9 mouse cellular contexts compared by ENCODE assay signal in genomic region chr6:88486893-88487292, GRCm38 (mm10). TPM values are rescaled to one million over a fixed set of nuclear protein-coding genes. Genes with fewer than 3 reads are reported as not detected.
DNase-seq lines count a peak whose midpoint lies in the region; ATAC-seq and TF ChIP-seq lines count a peak whose summit lies in the region.
"Had no signal": no experiment of that assay in that cellular context is flagged by ENCODE, and none has a peak within 500 bp of the region (broad histone marks: within the 10 kb centered on the region; RNA-seq: fewer than 3 reads in every experiment).

No protein-coding gene starts in this region.

- H3K27ac ChIP-seq in liver, embryonic 12.5 days: no peak overlapping the region
- H3K27ac ChIP-seq: macrophage had no signal

- no peak overlapping the region for H3K4me3 ChIP-seq in liver, embryonic 12.5 days
- no peak overlapping the region for H3K4me3 ChIP-seq in lung, adult 2 months (replicated peaks; ENCODE audit: extremely low read depth, low read depth, low read length)

- no peak for TF ChIP-seq POLR2A in lung, adult 2 months (IDR thresholded peaks at IDR 0.05; ENCODE audit: borderline replicate concordance, extremely low read depth, low read depth, low read length)

- TF ChIP-seq CTCF in lung, adult 2 months (IDR thresholded peaks at IDR 0.05; ENCODE audit: insufficient read depth, low read length): peak; percentile 51

- ATAC-seq in liver, embryonic 12.5 days: no peak
- ATAC-seq in erythroid progenitor cell, adult 5-6 weeks (replicated peaks; ENCODE audit: low FRiP score, poor library complexity, severe bottlenecking): peak; percentile 55; the same call in 1 of the 2 replicates

- no peaks in the 10 kb centered on the region for H3K9me3 ChIP-seq in liver, embryonic 12.5 days (replicated peaks)

- H3K9ac ChIP-seq in liver, embryonic 12.5 days: no peak overlapping the region

- H3K36me3 ChIP-seq in liver, embryonic 12.5 days: peaks cover 96% of the 10 kb centered on the region

- H3K4me2 ChIP-seq in liver, embryonic 12.5 days: no peak overlapping the region

- peaks cover 6% of the 10 kb centered on the region; the same call in 1 of the 2 replicates for H3K4me1 ChIP-seq in liver, embryonic 12.5 days
- H3K4me1 ChIP-seq in lung, adult 2 months (ENCODE audit: control insufficient read depth, insufficient read depth, low read length): peaks cover 20% of the 10 kb centered on the region

- peak; percentile 59 for DNase-seq in liver
- peak; percentile 69 for DNase-seq in adrenal gland, postnatal 25 days
- DNase-seq in kidney, postnatal 14 days: peak; percentile 63
- peak; percentile 51 for DNase-seq in lung, adult 2 months
- DNase-seq in right cerebral cortex, adult 2 months (ENCODE audit: low spot score in 2 of 2): peak; percentile 70 to 77
- DNase-seq in yolk sac, embryonic 10.5 days (ENCODE audit: low spot score): no peak

- WGBS in liver, embryonic 12.5 days (ENCODE audit: insufficient replicate concordance): 77% methylated on average over 8 of the region's 8 CpGs
- WGBS in lung, adult 2 months: 58% methylated on average over 8 of the region's 8 CpGs

- H3K27me3 ChIP-seq in liver, embryonic 12.5 days (replicated peaks): no peaks in the 10 kb centered on the region

RNA-seq across cellular contexts. Expression of gene Ruvbl1, which starts 21.7 kb away (rescaled TPM):
- polyA plus RNA-seq in liver, embryonic 12.5 days (2016; fragmentation: Nextera tagmentation; extraction: Ambion mirVana): 136 and 138 TPM in 2 replicates
- 24.9 and 33.9 TPM in 2 replicates for total RNA-seq in adrenal gland, postnatal 25 days (2021)
- 26.3 and 27.2 TPM in 2 replicates for total RNA-seq in erythroid progenitor cell, adult 5-6 weeks (2015; ENCODE audit: low replicate concordance)
- total RNA-seq in erythroid progenitor cell, adult 5-6 weeks (2017; ENCODE audit: low replicate concordance): 23.9 and 36.6 TPM in 2 replicates
- 18.2 and 22.4 TPM in 2 replicates for polyA plus RNA-seq in lung, adult 2 months (2012; rRNA removed)

RNA-seq across cellular contexts. Expression of gene Sec61a1, which starts 31.8 kb away (rescaled TPM):
- polyA plus RNA-seq in liver, embryonic 12.5 days (2016; fragmentation: Nextera tagmentation; extraction: Ambion mirVana): 154 and 156 TPM in 2 replicates
- total RNA-seq in adrenal gland, postnatal 25 days (2021): 172 and 176 TPM in 2 replicates
- total RNA-seq in erythroid progenitor cell, adult 5-6 weeks (2015; ENCODE audit: low replicate concordance): 61.6 and 77.1 TPM in 2 replicates
- 70.5 and 93.0 TPM in 2 replicates for total RNA-seq in erythroid progenitor cell, adult 5-6 weeks (2017; ENCODE audit: low replicate concordance)
- polyA plus RNA-seq in lung, adult 2 months (2012; rRNA removed): 188 and 195 TPM in 2 replicates

RNA-seq across cellular contexts. Expression of gene Eefsec, which starts 40.6 kb away (rescaled TPM):
- 25.2 and 26.1 TPM in 2 replicates for polyA plus RNA-seq in liver, embryonic 12.5 days (2016; fragmentation: Nextera tagmentation; extraction: Ambion mirVana)
- 14.2 and 16.6 TPM in 2 replicates for total RNA-seq in adrenal gland, postnatal 25 days (2021)
- total RNA-seq in erythroid progenitor cell, adult 5-6 weeks (2015; ENCODE audit: low replicate concordance): 7.2 and 7.5 TPM in 2 replicates
- total RNA-seq in erythroid progenitor cell, adult 5-6 weeks (2017; ENCODE audit: low replicate concordance): 5.9 and 8.8 TPM in 2 replicates
- polyA plus RNA-seq in lung, adult 2 months (2012; rRNA removed): 14.0 and 16.9 TPM in 2 replicates
